Mouse (Mus musculus): ENCODE results near the gene Slc38a11. TPM values are rescaled to one million over a fixed set of nuclear protein-coding genes. Genes with fewer than 3 reads are reported as not detected.

The Slc38a11 gene
- 1 to 10 TPM; 1.9 to 3.6 (median 2.7) TPM for total RNA-seq (2022)

DNA sequence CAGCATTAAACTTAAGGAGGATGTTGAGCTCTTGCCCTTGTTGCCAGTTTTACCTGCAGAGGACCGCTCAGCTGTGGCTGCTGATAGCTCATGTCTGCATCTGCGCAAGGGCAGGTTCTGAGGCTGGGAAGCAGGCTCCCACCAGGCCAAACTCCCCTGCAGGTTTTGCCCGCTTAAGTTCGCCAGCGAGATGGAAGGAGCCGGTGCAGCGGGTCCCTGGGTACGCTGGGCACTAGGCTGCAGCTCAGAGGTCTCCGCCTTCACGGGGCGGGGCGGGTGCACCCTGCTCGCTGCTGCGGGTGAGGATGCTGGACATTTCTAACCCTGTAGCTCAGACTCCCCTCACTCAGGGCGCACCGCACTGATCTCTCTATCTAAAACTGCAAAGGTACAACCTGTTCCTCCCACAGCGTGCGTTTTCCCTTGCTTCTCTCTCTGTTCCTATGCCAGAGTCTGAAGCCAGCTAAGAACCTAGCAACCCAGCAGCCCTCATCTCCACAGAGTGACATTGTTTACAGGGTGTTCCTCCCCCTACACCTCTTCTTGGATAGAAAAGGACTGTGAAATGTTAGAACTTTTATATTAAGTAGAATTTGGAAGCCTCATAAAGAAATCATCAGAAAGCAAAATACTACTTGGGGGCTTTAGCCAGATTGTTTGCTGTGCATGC, at the start of gene Slc38a11:
Gene Slc38a11, minus strand, starts transcription at position 207 of the 670 bp plus-strand sequence.
- DNase-seq (ENCODE audit: low spot score in 2 of 2): no peak

- no peak for DNase-seq (ENCODE audit: low spot score in 2 of 2)
Measured at GRCm38 (mm10) chr2:65407110-65407509, 43.3 kb upstream of the Slc38a11 start.

DNA sequence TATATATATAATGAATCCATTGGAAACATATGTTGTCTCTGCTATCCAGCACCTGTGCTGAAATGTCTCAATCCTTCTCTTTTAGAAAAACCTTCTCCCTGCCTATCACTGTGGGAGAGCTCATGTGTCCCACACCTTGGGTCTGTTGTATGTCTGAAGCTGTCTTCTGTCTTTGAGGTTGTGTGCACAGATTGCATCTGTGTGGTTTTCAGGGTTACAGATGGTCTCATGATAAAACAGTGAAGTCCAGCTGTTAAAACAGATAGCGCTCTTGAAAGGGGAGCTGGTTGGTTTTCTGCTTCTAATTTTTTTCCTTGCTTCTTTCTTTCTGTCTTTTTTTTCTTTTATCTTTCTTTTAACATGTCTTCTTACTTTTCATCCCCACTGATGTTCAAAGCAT, 41.6 kb upstream of the Slc38a11 start:
- no peak for DNase-seq (ENCODE audit: low spot score in 2 of 2)

- DNase-seq (ENCODE audit: low spot score in 2 of 2): no peak
Measured at GRCm38 (mm10) chr2:65402001-65402400, 38.2 kb upstream of the Slc38a11 start.

- no peak for DNase-seq (ENCODE audit: low spot score in 2 of 2)
Measured at GRCm38 (mm10) chr2:65399938-65400337, 36.1 kb upstream of the Slc38a11 start.

DNA sequence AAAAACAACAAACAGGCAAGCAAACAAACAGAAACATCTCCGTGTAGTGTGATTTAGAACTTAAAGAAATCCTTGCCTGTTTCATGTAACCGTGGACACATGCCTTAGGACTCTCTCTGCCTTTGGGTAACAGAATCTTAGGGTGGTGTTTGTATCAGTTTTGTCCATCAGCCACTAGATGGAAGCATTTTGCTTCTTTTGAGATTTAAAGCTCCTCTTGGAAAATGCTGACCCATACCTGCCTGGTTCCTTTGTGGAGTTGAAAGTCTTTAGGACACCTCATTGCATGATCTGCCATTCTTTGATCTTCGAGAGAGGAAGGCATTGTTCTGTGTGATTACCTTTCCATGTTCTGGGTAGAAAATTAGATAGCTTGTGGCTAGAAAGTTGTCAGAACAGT, 32.3 kb upstream of the Slc38a11 start:
- no peak for DNase-seq (ENCODE audit: low spot score in 2 of 2)

- DNase-seq (ENCODE audit: low spot score in 2 of 2): no peak
Measured at GRCm38 (mm10) chr2:65393061-65393460, 29.2 kb upstream of the Slc38a11 start.

DNA sequence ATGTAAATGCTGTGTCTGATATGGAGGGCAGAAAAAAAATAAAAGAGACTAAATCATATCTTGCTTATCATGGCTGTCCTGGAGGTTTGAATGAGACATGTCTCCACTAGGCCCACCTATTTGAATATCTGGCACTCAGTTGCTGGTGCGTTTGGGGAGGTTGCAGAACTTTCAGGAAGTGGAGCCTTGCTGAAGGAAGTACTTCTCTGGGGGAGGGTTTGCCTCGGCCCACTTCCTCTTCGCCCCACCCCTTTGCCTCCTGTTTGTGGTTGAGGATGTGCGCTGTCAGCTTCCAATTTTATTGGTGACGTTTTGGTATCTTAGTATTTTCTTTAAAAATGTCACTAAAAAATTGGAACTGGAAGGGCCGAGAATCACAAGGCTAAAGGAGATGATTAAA, 27.5 kb upstream of the Slc38a11 start:
- no peak for DNase-seq (ENCODE audit: low spot score in 2 of 2)

DNA sequence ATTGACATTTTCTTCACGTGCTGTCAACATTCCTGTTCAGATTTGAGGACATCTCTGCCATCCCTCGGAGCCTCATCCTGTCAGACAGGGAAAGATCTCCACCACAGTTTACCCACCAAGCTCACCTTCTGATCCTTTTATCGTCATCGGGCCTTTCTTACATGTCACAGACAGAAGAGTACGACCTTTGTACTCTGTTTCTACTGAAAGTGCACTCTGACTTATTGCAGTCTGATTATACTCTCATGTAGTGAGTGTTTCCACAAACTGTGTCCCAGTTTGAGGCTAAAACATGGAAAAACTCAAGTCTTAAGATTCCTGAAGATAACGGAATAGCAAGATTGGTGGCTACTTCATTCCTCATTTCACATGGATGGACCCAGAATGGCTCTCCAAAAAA, 21.0 kb upstream of the Slc38a11 start:
- DNase-seq (ENCODE audit: low spot score in 2 of 2): no peak

DNA sequence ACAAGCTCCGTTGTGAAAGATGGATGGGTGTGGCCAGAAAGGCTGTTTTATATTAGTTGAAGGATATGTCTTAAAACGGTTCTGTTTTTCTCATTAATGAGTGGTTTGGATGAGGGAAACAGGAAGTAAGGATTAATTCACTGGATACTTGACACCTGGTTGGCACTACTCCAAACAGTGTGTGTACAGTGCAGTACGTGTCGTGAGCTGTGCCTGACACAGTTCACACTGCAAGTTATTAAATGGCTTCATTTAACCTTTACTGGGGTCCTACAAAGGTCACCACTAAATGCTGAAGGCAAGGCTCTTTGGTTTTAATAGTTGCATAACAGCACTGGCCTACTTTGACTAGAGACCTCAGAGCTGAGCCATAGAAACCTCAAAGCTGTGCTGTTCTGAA, 18.7 kb upstream of the Slc38a11 start:
- no peak for DNase-seq (ENCODE audit: low spot score in 2 of 2)

DNA sequence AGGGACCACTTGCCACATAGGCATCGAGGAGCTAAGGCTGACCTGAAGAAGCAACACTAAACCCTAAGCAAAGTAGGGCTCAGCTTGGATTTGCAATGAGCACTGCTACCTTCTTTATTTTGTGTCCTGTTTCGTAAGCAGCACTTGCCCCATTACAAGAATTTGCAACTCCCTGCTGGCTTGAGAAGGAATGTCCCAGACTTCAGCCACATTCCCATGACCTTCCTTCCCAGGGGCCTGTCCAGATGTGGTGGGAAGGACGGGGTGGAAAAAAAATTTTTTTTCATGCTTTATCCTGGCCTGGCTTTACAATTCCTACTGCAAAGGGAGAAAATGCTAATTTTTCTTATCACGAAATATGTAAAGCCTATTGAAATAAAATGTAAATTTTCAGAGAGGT, 14.6 kb upstream of the Slc38a11 start:
- no peak for DNase-seq (ENCODE audit: low spot score in 2 of 2)

DNA sequence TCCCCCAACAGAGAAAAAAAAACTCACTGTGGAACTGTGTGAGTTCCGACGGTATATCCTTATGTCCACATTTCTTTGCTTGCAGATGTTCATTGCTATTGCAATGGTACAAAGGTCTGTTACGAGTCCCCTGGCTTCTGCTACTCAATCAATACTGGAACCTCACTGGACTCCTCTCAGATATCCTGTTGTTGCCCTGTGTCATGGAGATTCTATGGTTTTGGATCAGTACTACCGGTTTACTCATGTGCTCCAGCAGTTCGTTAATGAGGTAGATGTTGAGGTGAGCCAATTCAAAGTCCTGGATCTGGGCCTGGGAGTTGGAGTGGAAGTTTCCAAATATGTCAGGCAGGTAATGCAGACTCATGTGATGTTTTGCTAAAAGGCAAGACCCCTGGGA, 10.6 kb upstream of the Slc38a11 start:
- no peak for DNase-seq (ENCODE audit: low spot score in 2 of 2)

GRCm38 (mm10) chr2:65373076-65373475, 9.2 kb upstream of the Slc38a11 start:
- no peak for DNase-seq (ENCODE audit: low spot score in 2 of 2)

DNA sequence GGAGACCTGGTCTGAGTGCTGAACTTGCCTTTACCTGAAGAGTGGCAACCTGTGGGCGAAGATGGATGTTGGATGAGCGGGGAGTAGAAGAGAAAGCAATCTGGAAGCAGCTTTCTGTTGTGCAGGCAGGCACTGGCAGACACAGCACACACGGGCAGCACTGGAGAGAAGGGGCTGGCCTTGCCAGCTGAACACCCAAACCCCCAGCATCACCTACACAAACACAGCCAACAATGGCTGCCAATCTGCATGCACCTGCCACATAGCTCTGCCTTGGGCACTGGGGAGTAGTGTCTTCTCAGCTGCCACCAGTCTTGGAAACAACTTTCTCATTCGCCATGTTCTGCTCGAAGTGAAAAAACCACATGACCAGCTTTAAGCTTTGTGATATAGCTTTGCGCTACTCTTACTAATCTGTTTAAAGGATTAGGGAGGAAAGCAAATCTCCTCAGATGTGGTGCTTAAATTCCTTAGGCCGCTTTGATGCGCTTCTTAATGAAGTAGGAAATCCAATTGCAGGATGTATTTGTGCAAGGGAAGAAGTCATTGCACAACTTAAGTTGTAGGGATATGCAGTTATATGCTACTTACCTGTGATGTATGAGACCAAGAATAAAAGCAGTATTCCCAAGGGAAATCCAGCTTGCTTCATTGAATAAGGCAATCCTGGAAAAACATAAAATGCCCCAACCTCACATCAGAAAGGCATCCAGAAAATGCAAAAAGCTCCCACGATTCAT, 2.9 kb downstream of the Slc38a11 start:
- DNase-seq (ENCODE audit: low spot score in 2 of 2): no peak

GRCm38 (mm10) chr2:65347367-65347766, 16.5 kb downstream of the Slc38a11 start:
- no peak for DNase-seq (ENCODE audit: low spot score in 2 of 2)

DNA sequence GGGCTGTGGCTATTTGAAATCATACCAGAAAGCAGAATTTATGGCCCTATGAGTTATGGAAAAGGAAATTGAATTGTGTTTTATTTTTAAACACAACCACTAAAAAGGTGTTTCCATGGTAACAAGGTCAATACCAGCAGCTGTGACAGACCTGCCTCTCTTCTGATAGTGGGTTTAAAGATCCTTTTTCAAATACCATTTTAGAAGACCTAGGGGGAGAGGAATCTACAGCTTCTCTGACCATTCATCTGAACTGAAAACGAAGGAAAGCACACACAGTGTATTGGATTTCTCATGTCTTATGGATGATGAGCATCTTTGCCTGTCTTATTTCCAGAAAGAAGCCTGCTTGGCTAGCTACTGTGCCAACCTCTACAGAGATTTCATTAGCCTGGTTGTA, 16.9 kb downstream of the Slc38a11 start:
- DNase-seq (ENCODE audit: low spot score in 2 of 2): no peak

- DNase-seq (ENCODE audit: low spot score in 2 of 2): no peak
Measured at GRCm38 (mm10) chr2:65346037-65346436, 17.8 kb downstream of the Slc38a11 start.

GRCm38 (mm10) chr2:65342057-65342456, 21.8 kb downstream of the Slc38a11 start:
- no peak for DNase-seq (ENCODE audit: low spot score in 2 of 2)

DNA sequence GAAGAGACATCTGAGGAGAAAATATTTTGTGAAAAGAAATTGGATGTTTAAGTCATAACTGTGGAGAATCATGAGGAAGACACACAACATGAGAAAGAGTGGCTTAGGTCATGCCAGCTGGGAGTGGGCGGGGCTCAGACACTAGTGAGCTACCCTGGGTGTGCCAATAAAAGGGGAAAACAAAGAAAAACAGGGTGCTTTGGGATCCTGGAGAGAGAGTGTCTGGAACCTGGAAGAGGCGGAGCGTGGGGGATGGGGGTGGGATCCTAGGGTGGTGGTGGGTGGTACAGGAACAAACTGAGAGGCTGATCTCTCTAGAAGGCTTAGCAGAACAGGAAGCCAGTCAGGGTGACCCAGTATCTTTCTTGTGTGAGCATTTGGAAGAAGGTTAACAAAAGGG, 23.0 kb downstream of the Slc38a11 start:
- no peak for DNase-seq (ENCODE audit: low spot score in 2 of 2)

GRCm38 (mm10) chr2:65337378-65338140, 26.3 kb downstream of the Slc38a11 start:
- DNase-seq (ENCODE audit: low spot score in 2 of 2): peak in 1 of 2 experiments; percentile 6

DNA sequence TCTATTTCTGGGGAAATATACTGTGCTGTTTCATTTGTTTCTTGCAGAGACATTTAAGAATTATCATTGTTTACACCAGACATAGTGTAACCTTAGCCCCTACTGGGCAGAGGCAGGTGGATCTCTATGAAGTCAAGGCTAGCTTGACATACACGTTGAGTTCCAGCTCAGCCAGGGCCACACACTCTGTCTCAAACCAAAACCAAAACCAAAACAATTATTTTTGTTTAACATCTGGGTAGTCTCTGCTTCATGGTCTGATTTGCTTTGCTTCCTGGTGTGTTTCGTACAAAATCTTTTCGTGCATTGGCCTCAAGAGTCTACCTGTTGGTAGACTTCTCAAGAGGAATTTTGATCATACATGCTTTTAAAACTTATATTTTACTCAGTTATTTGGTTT, 27.2 kb downstream of the Slc38a11 start:
- DNase-seq (ENCODE audit: low spot score in 2 of 2): no peak

GRCm38 (mm10) chr2:65334091-65334490, 29.7 kb downstream of the Slc38a11 start:
- no peak for DNase-seq (ENCODE audit: low spot score in 2 of 2)
